Comparison of ENCODE assay signal across 26 mouse cellular contexts in genomic region chr2:91167629-91168028, GRCm38 (mm10). TPM values are rescaled to one million over a fixed set of nuclear protein-coding genes. Genes with fewer than 3 reads are reported as not detected.
"Had no signal": no experiment of that assay in that cellular context is flagged by ENCODE, and none has a peak within 500 bp of the region (broad histone marks: within the 10 kb centered on the region; RNA-seq: fewer than 3 reads in every experiment).

No protein-coding gene starts in this region.

- H3K27me3 ChIP-seq: heart, embryonic 12.5 days; hindbrain, embryonic 12.5 days; intestine, embryonic 15.5 days; kidney, embryonic 15.5 days; limb, embryonic 12.5 days had no signal

- H3K9me3 ChIP-seq: heart, embryonic 10.5 days; heart, embryonic 12.5 days; hindbrain, embryonic 10.5 days; hindbrain, embryonic 12.5 days; intestine, embryonic 15.5 days; kidney, embryonic 15.5 days; limb, embryonic 10.5 days; limb, embryonic 12.5 days had no signal

- H3K27ac ChIP-seq: gastrocnemius, adult 2 months; heart, embryonic 10.5 days; hindbrain, embryonic 10.5 days; hindbrain, embryonic 12.5 days; hindbrain, embryonic 14.5 days; intestine, embryonic 15.5 days; kidney, embryonic 15.5 days; kidney, postnatal 0 days; left cerebral cortex, adult 2 months; limb, embryonic 10.5 days; limb, embryonic 12.5 days had no signal

- H3K4me3 ChIP-seq: gastrocnemius, adult 2 months; heart, embryonic 10.5 days; heart, embryonic 12.5 days; hindbrain, embryonic 10.5 days; hindbrain, embryonic 12.5 days; intestine, embryonic 15.5 days; kidney, embryonic 15.5 days; left cerebral cortex, adult 2 months; limb, embryonic 10.5 days; limb, embryonic 12.5 days had no signal

- H3K4me2 ChIP-seq: heart, embryonic 12.5 days; hindbrain, embryonic 12.5 days; hindbrain, embryonic 14.5 days; intestine, embryonic 15.5 days; kidney, embryonic 15.5 days; limb, embryonic 12.5 days; liver, embryonic 11.5 days had no signal

- H3K9ac ChIP-seq: heart, embryonic 12.5 days; hindbrain, embryonic 12.5 days; hindbrain, embryonic 14.5 days; intestine, embryonic 15.5 days; kidney, embryonic 15.5 days; limb, embryonic 12.5 days had no signal

- ATAC-seq: hindbrain, embryonic 16.5 days; inflammation-experienced regulatory T-cells, adult 6 months; intestine, embryonic 15.5 days; intestine, postnatal 0 days had no signal

- DNase-seq: gastrocnemius, adult 2 months; gastrocnemius, postnatal 10 days; gastrocnemius, postnatal 25 days; heart, adult 18-20 months; heart, postnatal 10 days; heart, postnatal 4 days; kidney, adult 18-20 months; kidney, adult 8-10 months; kidney, postnatal 14 days; kidney, postnatal 36 days; liver had no signal

- H3K4me1 ChIP-seq: hindbrain, embryonic 10.5 days; hindbrain, embryonic 12.5 days; intestine, embryonic 15.5 days; kidney, embryonic 15.5 days; limb, embryonic 10.5 days; limb, embryonic 12.5 days had no signal

RNA-seq across cellular contexts. Expression of gene Mybpc3, which starts 49.7 kb away (rescaled TPM):
- total RNA-seq: gastrocnemius, postnatal 25 days had no signal
- polyA plus RNA-seq: hindbrain, embryonic 10.5 days; hindbrain, embryonic 14.5 days; inflammation-experienced regulatory T-cells, adult 6 months; intestine, postnatal 0 days had no signal
